Mouse (Mus musculus): ENCODE measurements around the gene Ing4. TPM values are rescaled to one million over a fixed set of nuclear protein-coding genes. Genes with fewer than 3 reads are reported as not detected.

Ing4 gene
- 10 to 100 TPM; 48.3 to 64.6 TPM for polyA plus RNA-seq (2017; shearing (Covaris generic))

- peak; percentile 98 for ATAC-seq
Measured at GRCm38 (mm10) chr6:125039533-125040153, at the start of gene Ing4. Gene Ing4, plus strand, starts transcription at chr6:125039760.

- ATAC-seq, result no peak
Measured at GRCm38 (mm10) chr6:124992241-124992640, 47.3 kb upstream of the Ing4 start.

GRCm38 (mm10) chr6:124993365-124993764, 46.2 kb upstream of the Ing4 start:
- no peak for ATAC-seq

GRCm38 (mm10) chr6:124993876-124994275, 45.7 kb upstream of the Ing4 start:
- ATAC-seq, result no peak

- no peak for ATAC-seq
Measured at GRCm38 (mm10) chr6:124995246-124995645, 44.3 kb upstream of the Ing4 start.

GRCm38 (mm10) chr6:124995831-124996403, 43.6 kb upstream of the Ing4 start:
- no peak for ATAC-seq

- peak; percentile 74 for ATAC-seq
Measured at GRCm38 (mm10) chr6:124996551-124997501, 42.7 kb upstream of the Ing4 start, which contains the start of gene Pianp. Gene Pianp, plus strand, starts transcription at chr6:124996694.

GRCm38 (mm10) chr6:124998066-124998465, 41.5 kb upstream of the Ing4 start:
- no peak for ATAC-seq

GRCm38 (mm10) chr6:124999091-124999490, 40.5 kb upstream of the Ing4 start:
- no peak for ATAC-seq

- ATAC-seq, result no peak
Measured at GRCm38 (mm10) chr6:124999546-124999945, 40.0 kb upstream of the Ing4 start.

GRCm38 (mm10) chr6:125003706-125004105, 35.9 kb upstream of the Ing4 start:
- ATAC-seq, result no peak

- no peak for ATAC-seq
Measured at GRCm38 (mm10) chr6:125005086-125005485, 34.5 kb upstream of the Ing4 start.

- no peak for ATAC-seq
Measured at GRCm38 (mm10) chr6:125008060-125008459, 31.5 kb upstream of the Ing4 start.

- peak; percentile 97 for ATAC-seq
Measured at GRCm38 (mm10) chr6:125008586-125009128, 30.9 kb upstream of the Ing4 start.

- ATAC-seq, result no peak
Measured at GRCm38 (mm10) chr6:125009129-125009180, 30.6 kb upstream of the Ing4 start, which contains the start of gene Zfp384. Gene Zfp384, plus strand, starts transcription at chr6:125009145.

- peak; percentile 54 for ATAC-seq
Measured at GRCm38 (mm10) chr6:125009181-125010073, 30.1 kb upstream of the Ing4 start.

GRCm38 (mm10) chr6:125017682-125018081, 21.9 kb upstream of the Ing4 start:
- ATAC-seq, result no peak

GRCm38 (mm10) chr6:125030532-125030931, 9.0 kb upstream of the Ing4 start:
- ATAC-seq, result peak; percentile 82

GRCm38 (mm10) chr6:125031604-125032003, 8.0 kb upstream of the Ing4 start:
- ATAC-seq, result no peak

GRCm38 (mm10) chr6:125038666-125039065, 894 bp upstream of the Ing4 start:
- ATAC-seq, result no peak

GRCm38 (mm10) chr6:125039131-125039530, 429 bp upstream of the Ing4 start:
- ATAC-seq, result peak; percentile 14

- no peak for ATAC-seq
Measured at GRCm38 (mm10) chr6:125040221-125040620, 661 bp downstream of the Ing4 start.

GRCm38 (mm10) chr6:125041047-125041446, 1.5 kb downstream of the Ing4 start:
- no peak for ATAC-seq
